Mouse (Mus musculus): ENCODE data around the gene Sult1d1. TPM values are rescaled to one million over a fixed set of nuclear protein-coding genes. Genes with fewer than 3 reads are reported as not detected.
A peak's percentile ranks its signal among the peaks of the same experiment; 100 is the strongest.
"Not testable (repeated sequence)": the region's sequence is repeated elsewhere in the genome, so short reads cannot be mapped to it uniquely, and the experiment has no call there.

Gene Sult1d1
- total RNA-seq (2021), result 0.76 TPM in 1 of 2 replicates, not detected in the other
- long read RNA-seq, transcript Sult1d1-201 (8 exons, 2,420 nt), result major isoform, 43 of 45 reads
- long read RNA-seq, partial matches to known transcripts, result 2 of 45 reads
- long read RNA-seq, other reads (novel, unspliced or antisense), result 0 of 45 reads

DNA sequence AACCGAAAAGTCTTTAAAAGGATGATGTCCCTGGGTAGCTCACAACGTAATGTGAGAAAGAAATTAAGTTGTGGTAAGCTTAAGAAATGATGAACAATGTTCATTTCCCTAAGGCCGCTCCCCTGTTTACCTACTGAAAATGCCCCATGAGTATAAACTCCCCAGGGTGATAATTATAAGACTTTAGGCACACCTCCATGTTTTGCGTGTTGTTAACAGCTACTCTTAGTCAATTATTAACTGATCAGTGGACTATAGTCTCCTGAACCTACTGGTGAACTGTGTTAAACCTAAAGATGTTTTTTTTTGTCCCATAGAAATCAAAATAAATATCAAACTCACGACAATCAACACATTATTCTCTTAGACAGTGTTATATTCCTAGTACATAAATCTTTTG lies at the start of gene Sult1d1:
Gene Sult1d1, minus strand, starts transcription at position 183 of the 400 bp plus-strand sequence.
- no peak for DNase-seq

DNA sequence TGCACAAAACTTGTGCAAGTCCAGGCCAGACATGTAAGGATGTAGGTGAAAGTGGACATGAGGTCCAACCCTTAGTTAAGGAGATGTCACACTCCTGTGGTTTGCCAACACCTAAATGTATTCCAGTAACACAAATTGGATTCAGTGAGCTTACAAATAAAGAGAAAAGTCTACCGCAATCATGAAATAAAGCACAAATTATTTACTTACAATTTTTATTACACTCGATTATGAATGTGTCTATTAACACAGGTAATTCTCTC lies 46.2 kb upstream of the Sult1d1 start:
- DNase-seq, result no peak

DNA sequence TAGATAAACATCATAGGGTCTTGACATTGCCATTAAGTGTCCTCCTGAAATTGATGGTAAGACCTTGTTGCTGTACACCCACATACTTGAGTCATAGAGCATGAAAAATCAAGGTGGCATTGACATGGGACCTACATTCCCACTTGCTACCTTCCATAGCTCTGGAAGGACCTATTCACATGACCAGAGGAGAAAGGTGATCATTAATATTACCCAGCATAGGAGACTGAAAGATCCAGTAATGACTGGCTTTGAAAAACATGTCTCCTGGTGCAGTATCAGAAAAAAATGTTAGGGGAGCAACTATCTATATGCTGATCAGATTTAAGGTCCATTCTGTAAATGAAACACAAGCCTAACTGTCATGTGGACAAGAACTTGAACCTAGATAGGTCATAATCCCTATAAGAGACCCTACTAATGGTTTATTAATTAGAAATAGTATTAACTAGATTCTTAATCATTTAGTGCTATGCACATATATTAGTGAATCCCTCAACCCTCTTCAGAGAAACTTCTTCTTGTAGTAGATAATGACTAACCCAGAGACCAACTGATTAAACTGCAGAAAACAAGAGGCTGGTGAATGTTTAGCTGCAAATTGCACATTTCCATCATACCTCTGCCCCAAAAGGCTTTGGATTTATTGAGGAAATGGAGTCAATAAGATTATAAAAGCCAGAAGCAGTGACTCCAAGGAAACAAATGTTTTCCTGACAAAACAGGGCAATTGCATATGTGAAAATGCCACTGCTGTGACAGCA lies 45.7 kb upstream of the Sult1d1 start:
- DNase-seq, result no peak

DNA sequence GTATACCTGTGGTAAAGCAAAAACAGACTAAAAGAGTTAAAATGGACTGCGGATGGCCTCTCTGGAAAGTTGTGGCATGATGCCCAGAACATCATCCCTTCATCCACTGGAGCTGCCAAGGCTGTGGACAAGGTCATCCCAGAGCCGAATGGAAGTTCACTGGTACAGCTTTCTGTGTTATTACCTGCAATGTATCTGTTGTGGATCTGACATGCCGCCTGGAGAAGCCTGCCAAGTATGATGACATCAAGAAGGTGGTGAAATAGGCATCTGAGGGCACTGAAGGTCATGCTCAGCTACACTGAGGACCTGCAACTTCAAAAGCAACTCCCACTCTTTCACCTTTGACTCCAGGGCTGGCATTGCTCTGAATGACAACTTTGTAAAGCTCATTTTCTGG lies 32.2 kb upstream of the Sult1d1 start:
- DNase-seq, result peak; percentile 57

DNA sequence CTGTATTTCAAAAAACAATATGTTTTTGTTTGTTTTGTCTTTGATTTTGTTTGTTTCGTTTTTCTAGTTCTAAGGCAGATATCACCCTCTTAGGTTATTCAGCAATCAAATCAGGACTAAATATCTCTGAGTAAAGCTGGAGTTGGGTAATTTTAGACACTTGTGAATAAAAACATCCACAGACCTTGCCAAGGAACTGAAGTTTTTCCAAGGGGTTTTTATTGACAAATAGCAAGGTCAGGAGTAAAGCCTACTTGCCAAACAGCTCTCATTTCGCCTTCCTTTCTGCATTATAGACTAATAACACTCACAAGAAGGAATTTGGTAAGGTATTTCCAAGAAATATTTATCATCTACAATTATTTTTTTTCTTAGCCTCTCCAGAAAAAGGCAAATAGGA lies 29.1 kb upstream of the Sult1d1 start:
- DNase-seq, result no peak

DNA sequence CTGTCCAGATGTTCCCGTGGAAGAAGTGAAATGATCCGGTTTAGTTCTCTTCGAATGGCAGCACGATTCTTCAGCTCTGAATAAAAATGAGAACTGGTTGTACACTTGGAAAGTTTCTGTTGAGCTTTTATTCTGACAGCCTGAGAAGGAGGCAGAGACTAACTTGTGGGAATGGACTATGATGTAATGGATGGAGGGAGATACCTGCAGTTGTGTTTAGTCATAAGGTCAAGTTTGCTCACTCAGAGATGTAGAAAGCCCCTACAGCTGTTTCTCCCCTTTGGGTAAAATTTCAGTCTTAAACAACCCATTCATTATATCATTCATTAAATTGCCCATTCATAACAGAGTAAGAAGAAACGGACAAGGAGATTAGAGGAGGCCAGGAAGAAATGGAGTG lies 22.7 kb upstream of the Sult1d1 start, which contains the start of gene Sult1e1:
Gene Sult1e1, minus strand, starts transcription at position 101 of the 400 bp plus-strand sequence.
- DNase-seq, result no peak

DNA sequence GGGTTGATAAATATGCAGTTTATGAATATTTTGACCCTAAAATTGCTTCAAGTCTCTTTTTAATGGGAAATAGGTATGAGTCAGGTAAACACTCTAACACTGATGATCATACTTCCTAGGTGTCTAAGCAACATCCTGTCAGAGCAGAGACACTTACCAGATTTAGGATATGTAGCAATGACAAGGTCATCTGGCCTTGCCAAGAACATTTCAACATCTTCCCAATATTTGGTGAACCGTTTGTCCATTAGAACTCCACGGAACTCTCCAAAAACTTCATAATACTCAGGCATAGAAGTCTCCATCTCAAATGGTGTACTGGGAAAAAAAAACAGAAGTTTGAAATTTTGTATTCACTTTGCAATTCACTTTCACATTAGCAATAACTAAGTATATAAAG lies 21.1 kb upstream of the Sult1d1 start:
- no peak for DNase-seq

DNA sequence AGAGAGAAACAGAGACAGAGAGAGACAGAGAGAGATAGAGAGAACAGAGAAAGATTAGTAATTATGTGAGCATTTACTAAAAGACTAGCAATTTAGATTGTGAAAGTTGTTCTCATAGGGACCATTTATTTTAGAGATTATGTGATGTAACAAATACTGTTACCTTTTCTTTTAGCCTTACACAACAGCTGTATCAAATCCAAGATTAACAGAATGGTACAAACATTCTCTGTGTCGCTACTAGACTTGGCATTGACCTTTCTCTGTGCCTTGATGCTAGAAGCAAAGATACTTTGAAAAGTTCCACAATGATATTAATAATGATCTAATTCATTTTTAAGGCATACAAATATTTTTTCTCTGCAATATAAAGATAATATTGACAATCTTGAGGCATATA lies 11.6 kb upstream of the Sult1d1 start:
- no peak for DNase-seq

DNA sequence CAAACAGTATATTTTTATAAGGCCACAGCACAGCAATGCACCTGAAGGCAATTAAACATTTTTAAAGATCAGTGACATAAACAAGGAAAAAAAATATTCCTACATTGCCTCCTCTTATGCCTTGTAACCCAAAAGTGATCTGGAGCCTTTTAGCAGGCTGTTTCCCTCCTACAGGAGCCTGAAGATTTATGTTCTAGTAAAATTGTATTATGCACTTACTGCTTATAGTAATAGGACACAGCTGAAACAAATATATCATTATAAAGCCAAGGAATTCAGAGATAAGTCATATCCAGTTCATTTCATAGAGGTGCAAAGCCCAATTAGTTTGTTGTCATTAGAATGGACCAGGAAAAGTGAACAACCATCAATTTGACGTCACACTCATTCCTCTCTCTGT lies 5.3 kb upstream of the Sult1d1 start:
- no peak for DNase-seq

DNA sequence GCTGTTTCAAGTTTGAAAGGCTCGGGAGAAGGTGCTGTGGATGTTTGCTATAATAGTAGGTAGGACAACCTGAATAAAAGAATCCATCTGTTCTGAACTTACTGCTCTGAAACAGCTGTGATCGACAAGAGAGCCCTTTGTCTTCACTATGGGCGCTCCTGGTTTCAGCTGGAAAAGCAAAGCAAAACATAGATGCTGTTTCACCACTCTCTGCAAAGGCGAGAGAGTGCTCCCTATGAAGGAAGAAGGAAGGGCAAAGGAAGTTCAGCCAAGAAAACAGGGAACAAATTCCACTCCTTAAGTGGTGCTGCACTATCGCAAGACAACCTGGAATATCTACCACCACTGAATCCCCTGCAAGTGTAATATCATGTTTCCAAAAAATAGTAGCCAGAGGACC lies 4.7 kb upstream of the Sult1d1 start:
- DNase-seq, result no peak

DNA sequence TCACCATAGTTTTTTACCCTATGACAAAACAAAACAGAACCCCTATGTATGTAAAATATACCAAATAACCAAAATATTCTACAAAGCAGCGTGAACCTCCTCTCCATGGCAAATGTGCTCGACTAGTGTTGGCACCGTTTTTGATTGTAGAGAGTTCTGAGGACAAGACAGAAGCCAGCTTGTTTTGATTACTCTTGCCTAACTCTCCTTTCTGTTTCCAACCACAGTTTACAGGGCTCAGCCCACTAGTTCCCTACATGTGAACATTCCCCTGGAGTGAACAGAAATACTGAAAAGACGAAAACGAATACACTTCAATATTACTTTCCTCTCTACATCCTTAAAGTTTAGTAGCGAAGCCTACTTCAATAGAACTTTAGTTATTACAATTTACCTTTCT lies 4.0 kb upstream of the Sult1d1 start:
- DNase-seq, result no peak

DNA sequence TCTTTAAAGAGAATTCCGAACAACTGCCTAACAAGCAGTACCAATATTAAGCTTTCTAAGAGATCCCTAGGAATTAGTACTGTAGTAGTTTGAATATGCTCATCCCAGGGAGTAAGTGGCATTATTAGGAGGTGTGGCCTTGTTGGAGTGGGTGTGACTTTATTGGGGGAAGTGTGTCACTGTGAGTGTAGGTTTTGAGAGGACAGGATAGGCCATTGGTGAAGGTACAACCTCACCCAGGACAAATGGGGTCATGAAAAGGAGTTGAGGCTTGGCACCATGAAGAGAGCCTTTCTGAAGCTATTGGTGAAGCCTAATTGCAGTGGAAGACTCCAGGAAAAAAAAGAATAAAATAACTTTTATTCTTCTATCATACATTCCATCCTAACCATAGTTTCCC lies 1.5 kb downstream of the Sult1d1 start:
- DNase-seq, result no peak

DNA sequence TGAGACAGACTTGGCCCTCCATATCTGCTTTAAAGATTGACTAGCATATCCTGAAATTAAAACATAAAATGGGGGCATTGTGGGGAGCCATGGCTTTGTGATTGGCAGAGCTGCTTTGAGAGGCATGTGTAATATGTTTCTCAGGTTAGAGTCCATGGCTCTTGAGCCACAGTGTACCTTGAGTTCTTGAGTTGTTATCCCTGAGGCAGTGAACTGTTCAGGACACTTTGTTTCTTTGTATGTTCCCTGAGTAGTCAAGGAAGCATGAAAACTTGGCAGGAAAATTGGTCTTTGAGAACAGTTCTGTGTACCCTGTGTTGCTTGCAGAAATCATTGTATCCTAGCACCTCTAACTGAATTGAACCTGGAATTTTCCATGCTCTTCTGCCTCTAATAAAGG lies 5.9 kb downstream of the Sult1d1 start:
- no peak for DNase-seq

DNA sequence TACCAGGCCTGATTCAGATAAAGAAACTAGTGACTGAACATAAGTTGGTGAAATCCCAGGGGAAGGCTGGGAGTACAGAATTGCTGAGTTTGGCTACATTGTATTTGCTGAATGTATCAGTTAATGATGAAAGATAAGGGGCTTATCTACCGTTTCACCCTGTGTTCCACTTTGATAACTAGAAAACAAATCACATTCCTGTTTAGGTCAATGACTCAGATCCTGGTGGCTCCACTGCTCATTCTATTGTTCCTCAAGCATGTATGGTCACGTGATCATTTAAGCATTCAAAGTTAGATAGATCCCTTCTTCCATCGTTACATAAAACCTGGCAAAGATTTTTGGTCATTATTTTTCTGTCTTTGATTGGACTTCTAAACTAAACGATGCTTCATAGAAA lies 6.3 kb downstream of the Sult1d1 start:
- no peak for DNase-seq

DNA sequence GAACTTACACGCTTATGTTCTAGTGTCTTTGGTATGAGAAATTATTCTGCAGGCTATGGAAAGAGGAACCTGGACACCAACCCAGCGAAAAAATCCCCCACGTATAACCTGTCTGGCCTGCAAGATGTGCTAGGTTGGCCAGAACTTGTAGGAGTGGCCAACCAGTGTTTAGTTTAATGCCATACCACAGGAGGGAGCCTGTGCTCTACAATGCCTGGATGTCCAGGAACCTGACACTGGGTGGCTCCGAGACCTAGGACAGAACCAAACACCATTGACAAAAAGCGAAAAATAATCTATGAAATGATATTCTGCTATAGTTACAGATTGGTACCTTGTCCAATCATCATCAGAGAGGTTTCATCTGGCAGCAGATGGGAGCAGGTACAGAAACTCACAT lies 8.7 kb downstream of the Sult1d1 start:
- peak; percentile 2 for DNase-seq

DNA sequence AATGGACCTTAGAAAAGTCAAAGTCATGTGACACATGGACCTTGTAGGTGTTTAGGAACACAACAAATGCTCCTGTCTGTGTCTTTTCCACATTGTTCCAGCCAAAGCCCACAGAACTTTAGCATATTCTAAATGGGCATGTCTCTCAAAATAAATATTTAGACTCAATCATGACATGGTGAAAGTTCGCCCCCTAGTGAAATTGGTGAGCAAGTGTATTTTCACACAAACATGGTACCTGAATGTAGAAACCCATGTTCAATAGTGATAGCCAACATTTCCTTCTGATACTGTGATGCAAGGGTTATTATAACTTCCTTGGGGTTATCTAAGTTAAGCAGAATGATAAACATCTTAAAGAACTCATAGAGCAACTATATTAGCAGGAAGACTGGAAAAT lies 17.9 kb downstream of the Sult1d1 start:
- DNase-seq, result no peak

DNA sequence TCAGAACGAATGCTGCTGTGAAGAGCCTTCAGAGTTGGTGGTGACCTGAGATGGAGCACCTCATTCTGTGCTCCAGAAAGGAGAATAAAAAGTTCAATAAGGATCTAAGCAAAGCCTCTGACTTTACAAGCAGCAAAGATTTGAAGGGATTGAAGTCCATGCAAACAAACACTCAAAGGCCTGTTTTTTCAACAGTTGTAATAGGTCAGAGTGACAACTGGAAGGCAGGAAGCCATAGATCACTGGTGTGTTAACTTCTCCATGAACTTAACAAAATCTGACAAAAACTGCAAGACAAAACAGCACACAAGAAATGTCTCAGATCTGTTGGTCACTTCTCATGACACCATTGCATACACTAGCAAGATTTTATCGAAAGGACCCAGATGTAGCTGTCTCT lies 30.7 kb downstream of the Sult1d1 start, which contains the start of gene Sult1b1:
Gene Sult1b1, minus strand, starts transcription at position 85 of the 400 bp plus-strand sequence.
- DNase-seq, result no peak

DNA sequence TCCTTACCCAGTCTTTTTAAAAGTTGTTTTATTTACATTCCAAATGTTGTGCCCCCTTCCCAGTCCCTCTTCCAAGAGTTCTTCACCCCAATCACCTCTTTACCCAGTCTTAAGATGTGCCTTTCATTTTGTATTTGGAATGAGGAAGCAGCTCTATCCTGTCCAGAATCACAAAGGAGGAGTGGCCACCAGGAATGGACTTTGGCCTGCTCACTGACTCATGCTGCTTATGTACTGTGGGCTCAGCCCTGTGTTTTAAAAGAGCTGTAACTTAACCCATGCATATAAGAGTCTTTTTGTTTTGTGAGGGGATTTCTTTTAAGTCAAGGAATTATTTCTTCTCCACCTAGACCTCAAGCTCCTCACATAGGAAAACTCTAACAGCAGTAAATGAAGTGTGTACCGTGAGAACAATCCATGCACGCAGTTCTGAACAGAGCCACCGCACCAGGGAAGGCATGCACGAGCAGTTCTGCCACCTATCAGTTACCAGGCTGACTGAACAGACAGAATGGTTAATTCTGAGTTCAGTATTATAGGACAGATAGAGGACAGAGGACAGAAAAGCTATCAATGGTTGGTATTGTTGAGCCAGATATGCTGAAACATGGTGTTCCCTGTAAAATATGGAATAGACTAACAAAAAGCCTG lies 32.7 kb downstream of the Sult1d1 start:
- no peak for DNase-seq

DNA sequence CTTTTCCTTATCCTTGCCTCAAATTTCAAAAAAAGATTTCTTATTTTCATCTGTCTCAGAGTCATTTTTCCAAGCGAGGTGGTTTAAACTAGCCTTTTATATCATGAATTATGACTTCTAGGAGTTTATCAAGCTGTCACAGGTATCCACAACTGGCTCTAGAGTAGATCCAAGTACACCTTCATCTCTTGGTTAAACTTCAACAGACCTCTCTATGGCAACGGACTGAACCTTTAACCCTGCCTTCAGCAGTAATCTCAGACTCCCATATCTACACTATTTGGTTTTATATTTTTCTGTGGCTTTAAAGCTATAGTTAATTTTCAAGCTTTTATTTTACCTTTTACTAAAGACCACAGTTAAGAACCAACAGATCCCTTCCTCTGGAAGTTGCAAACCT lies 36.5 kb downstream of the Sult1d1 start:
- no peak for DNase-seq

DNA sequence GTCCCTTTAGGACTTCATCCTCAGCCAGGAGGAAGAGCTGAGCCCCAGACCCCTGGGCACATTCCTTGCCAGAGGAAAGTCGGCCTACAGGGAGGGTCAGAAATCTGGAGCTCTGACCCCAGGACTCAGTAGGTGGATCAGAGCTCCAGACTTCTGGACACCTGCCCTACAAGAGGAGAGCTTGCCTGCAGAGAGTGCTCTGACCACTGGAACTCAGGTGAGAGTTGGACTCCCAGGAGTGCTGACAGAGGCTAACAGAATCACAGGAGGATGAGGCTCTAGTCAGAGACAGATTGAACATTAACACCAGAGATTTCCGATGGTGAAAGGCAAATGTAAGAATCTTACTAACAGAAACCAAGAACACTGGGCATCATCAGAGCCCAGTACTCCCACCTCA lies 45.3 kb downstream of the Sult1d1 start:
- DNase-seq, result not testable (repeated sequence)

DNA sequence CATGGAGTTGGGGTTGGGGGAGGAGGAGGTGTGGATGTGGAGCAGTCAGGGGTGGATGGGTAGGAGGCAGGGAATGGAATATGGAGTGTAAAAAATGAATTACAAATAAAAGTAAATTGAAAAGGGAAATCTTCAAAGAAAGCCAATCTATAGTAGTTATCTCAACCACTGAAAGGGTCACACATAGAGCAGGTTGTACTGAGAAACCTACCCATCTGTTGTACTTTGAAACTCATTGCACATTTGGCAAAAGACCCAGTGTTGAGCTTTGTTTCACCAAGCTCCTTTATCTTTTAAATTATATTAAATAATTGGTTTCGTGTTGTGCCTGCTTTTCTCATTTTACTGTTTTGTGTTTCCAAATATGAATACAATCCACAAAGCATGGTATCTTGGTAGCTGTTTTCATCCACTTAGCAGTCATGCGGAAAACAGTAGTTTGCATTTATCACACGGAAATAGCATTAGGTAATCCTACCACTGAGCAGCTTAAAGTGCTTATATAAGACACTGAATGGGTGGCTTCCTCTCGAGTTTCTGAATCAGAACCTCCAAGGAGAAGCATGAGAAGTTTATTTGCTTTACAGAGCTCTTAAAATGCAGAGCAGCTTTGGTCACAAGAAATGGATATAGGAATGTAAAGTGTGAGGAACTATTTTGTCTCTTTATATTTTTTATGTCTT lies 62.9 kb downstream of the Sult1d1 start:
- DNase-seq, result no peak

All from adrenal gland, postnatal 25 days (tissue).